Mouse (Mus musculus): ENCODE data around the gene Tead1. TPM values are rescaled to one million over a fixed set of nuclear protein-coding genes. Genes with fewer than 3 reads are reported as not detected.
"Not testable (repeated sequence)": the region's sequence is repeated elsewhere in the genome, so short reads cannot be mapped to it uniquely, and the experiment has no call there.

Tead1 gene
- total RNA-seq, 2 experiments from 2014 or later: 60.3 to 67.6 TPM

GRCm38 (mm10) chr7:112923712-112924111, 244.6 kb downstream of the Tead1 start:
- no peak for DNase-seq

GRCm38 (mm10) chr7:112930669-112931068, 251.6 kb downstream of the Tead1 start:
- DNase-seq: peak; percentile 67

- DNase-seq: not testable (repeated sequence)
These were observed 256.8 kb downstream of the Tead1 start for GRCm38 (mm10) chr7:112935876-112936275.

- DNase-seq: no peak
These were observed 258.0 kb downstream of the Tead1 start for GRCm38 (mm10) chr7:112937089-112937488.

- DNase-seq: no peak
These were observed 259.8 kb downstream of the Tead1 start for GRCm38 (mm10) chr7:112938959-112939358.

GRCm38 (mm10) chr7:112942567-112942966, 263.4 kb downstream of the Tead1 start:
- no peak for DNase-seq

GRCm38 (mm10) chr7:112943056-112943455, 263.9 kb downstream of the Tead1 start:
- DNase-seq: no peak

GRCm38 (mm10) chr7:112946706-112947105, 267.6 kb downstream of the Tead1 start:
- DNase-seq: no peak

GRCm38 (mm10) chr7:112953777-112954291, 274.7 kb downstream of the Tead1 start, which contains the start of gene Rassf10:
Gene Rassf10 (plus strand): TSS chr7:112953962.
- peak; percentile 95 for DNase-seq

GRCm38 (mm10) chr7:112954351-112955102, 275.4 kb downstream of the Tead1 start:
- DNase-seq: peak; percentile 56

- peak; percentile 66 for DNase-seq
These were observed 276.1 kb downstream of the Tead1 start for GRCm38 (mm10) chr7:112955103-112955827.

GRCm38 (mm10) chr7:112955955-112956354, 276.8 kb downstream of the Tead1 start:
- no peak for DNase-seq

Small RNA genes within 50 kb of the gene (microRNA-seq; reads per million reads assigned to microRNA genes)
- gene Gm44462: not detected

Measured in adrenal gland, postnatal 10 days (tissue).